Mouse (Mus musculus) neural tube, embryonic 11.5 days (tissue): ENCODE data around the gene Hhip. TPM values are rescaled to one million over a fixed set of nuclear protein-coding genes. Genes with fewer than 3 reads are reported as not detected.
A peak's percentile ranks its signal among the peaks of the same experiment; 100 is the strongest.

Experiments used
- ATAC-seq: fragments of 200-750 bp; cut with Nextera tagmentation; 2 replicates; pipeline ENCODE4 v1.8.0; 2017; ENCODE audit warnings: moderate number of reproducible peaks, mild to moderate bottlenecking, moderate TSS enrichment, moderate library complexity; ENCODE audit not compliant: insufficient read depth, low FRiP score, low TSS enrichment
- DNase-seq: peaks from one replicate; pipeline ENCODE4 v3.0.0-alpha.2; 2015; ENCODE audit warnings: low spot score
- H3K27ac ChIP-seq: fragments of 300-500 bp; sonication (generic); 2 replicates; pipeline ENCODE4 v1.5.1; 2014; ENCODE audit warnings: low read depth, mild to moderate bottlenecking, low read length
- H3K27me3 ChIP-seq: fragments of 300-500 bp; sonication (generic); 2 replicates; pipeline ENCODE4 v1.6.1; 2014; ENCODE audit warnings: mild to moderate bottlenecking, low read length, mixed read lengths; ENCODE audit not compliant: control insufficient read depth, insufficient read depth
- H3K36me3 ChIP-seq: fragments of 300-500 bp; sonication (generic); 2 replicates; pipeline ENCODE4 v1.6.1; 2014; ENCODE audit warnings: mild to moderate bottlenecking, low read length, moderate library complexity, mixed read lengths; ENCODE audit not compliant: control insufficient read depth, insufficient read depth
- H3K4me1 ChIP-seq: fragments of 300-500 bp; sonication (generic); 2 replicates; pipeline ENCODE4 v1.6.1; 2014; ENCODE audit warnings: low read length, mixed read lengths; ENCODE audit not compliant: control insufficient read depth, insufficient read depth
- H3K4me2 ChIP-seq: fragments of 300-500 bp; sonication (generic); 2 replicates; pipeline ENCODE4 v1.6.1; 2014; ENCODE audit warnings: low read depth, mild to moderate bottlenecking, moderate library complexity
- H3K4me3 ChIP-seq: fragments of 300-500 bp; sonication (generic); 2 replicates; pipeline ENCODE4 v1.5.1; 2014; ENCODE audit warnings: low read depth, low read length
- H3K9ac ChIP-seq: fragments of 300-500 bp; sonication (generic); 2 replicates; pipeline ENCODE4 v1.6.1; 2014; ENCODE audit warnings: mild to moderate bottlenecking, low read length
- H3K9me3 ChIP-seq: fragments of 300-500 bp; sonication (generic); 2 replicates; pipeline ENCODE4 v1.6.1; 2016; ENCODE audit warnings: low read length; ENCODE audit not compliant: control insufficient read depth
- WGBS: fragments of 180-500 bp; shearing (Covaris S2); extraction: QIAGEN DNeasy Blood & Tissue Kit; methylation state at CpG from one replicate; pipeline ENCODE4 v1.1.7; 2014; 5-methylcytosine and 5-hydroxymethylcytosine counted together
- polyA plus RNA-seq: library from polyadenylated mRNA; unstranded; fragments of >200 nt; fragmentation: Nextera tagmentation; extraction: Ambion mirVana; gene quantifications from 2 replicates; pipeline ENCODE4 v1.2.1, GENCODE M21; 2014

Gene Hhip
- polyA plus RNA-seq, 1 experiment from 2014 or later: 3.5 TPM

- ATAC-seq: no peak
- Histone ChIP-seq H3K27me3 (no peaks in the 10 kb centered on the region), H3K9me3 (no peaks in the 10 kb centered on the region), H3K4me3 (no peak overlapping the region), H3K4me2 (no peak overlapping the region), H3K9ac (no peak overlapping the region), H3K27ac (no peak overlapping the region), H3K36me3 (no peaks in the 10 kb centered on the region), H3K4me1 (no peaks in the 10 kb centered on the region)
- 75% methylated on average over 6 of the region's 6 CpGs for WGBS
- DNase-seq: no peak
Measured at GRCm38 (mm10) chr8:79966159-79966558, 91.6 kb downstream of the Hhip start.

GRCm38 (mm10) chr8:79952857-79953256 is 104.9 kb downstream of the Hhip start:
- H3K27ac ChIP-seq: no peak overlapping the region
- WGBS: 38% methylated on average over 3 of the region's 3 CpGs
- H3K27me3 ChIP-seq: no peaks in the 10 kb centered on the region
- H3K36me3 ChIP-seq: no peaks in the 10 kb centered on the region
- H3K9me3 ChIP-seq: no peaks in the 10 kb centered on the region
- ATAC-seq (no peak), DNase-seq (no peak)
- no peak overlapping the region for H3K4me3 ChIP-seq
- no peaks in the 10 kb centered on the region for H3K4me1 ChIP-seq
- no peak overlapping the region for H3K4me2 ChIP-seq
- H3K9ac ChIP-seq: no peak overlapping the region

GRCm38 (mm10) chr8:79950376-79950775 is 107.4 kb downstream of the Hhip start:
- H3K36me3 ChIP-seq: no peaks in the 10 kb centered on the region
- H3K4me2 ChIP-seq: no peak overlapping the region
- no peaks in the 10 kb centered on the region for H3K9me3 ChIP-seq
- no peak overlapping the region for H3K4me3 ChIP-seq
- H3K4me1 ChIP-seq: no peaks in the 10 kb centered on the region
- no peak overlapping the region for H3K9ac ChIP-seq
- 89% methylated on average over 3 of the region's 3 CpGs for WGBS
- H3K27ac ChIP-seq: no peak overlapping the region
- no peak for ATAC-seq
- H3K27me3 ChIP-seq: no peaks in the 10 kb centered on the region
- DNase-seq: no peak

GRCm38 (mm10) chr8:79945501-79946076 is 112.2 kb downstream of the Hhip start:
- ATAC-seq (no peak), DNase-seq (no peak)
- Histone ChIP-seq H3K36me3 (no peaks in the 10 kb centered on the region), H3K9me3 (no peaks in the 10 kb centered on the region), H3K27me3 (no peaks in the 10 kb centered on the region), H3K27ac (no peak overlapping the region), H3K4me1 (no peaks in the 10 kb centered on the region), H3K4me3 (no peak overlapping the region), H3K4me2 (no peak overlapping the region), H3K9ac (no peak overlapping the region)
- 87% methylated on average over 9 of the region's 9 CpGs for WGBS

- ATAC-seq: no peak
- WGBS: 94% methylated on average over 5 of the region's 5 CpGs
- Histone ChIP-seq H3K9ac (no peak overlapping the region), H3K27me3 (no peaks in the 10 kb centered on the region), H3K9me3 (no peaks in the 10 kb centered on the region), H3K4me1 (no peaks in the 10 kb centered on the region), H3K4me3 (no peak overlapping the region), H3K4me2 (no peak overlapping the region), H3K36me3 (no peaks in the 10 kb centered on the region), H3K27ac (no peak overlapping the region)
- no peak for DNase-seq
Measured at GRCm38 (mm10) chr8:79941070-79941469, 116.7 kb downstream of the Hhip start.

GRCm38 (mm10) chr8:79936856-79937445 is 120.9 kb downstream of the Hhip start:
- Histone ChIP-seq H3K4me2 (no peak overlapping the region), H3K4me1 (no peaks in the 10 kb centered on the region; the same call in 1 of the 2 replicates), H3K36me3 (no peaks in the 10 kb centered on the region), H3K9ac (no peak overlapping the region), H3K4me3 (no peak overlapping the region), H3K27me3 (no peaks in the 10 kb centered on the region), H3K27ac (no peak overlapping the region), H3K9me3 (no peaks in the 10 kb centered on the region)
- WGBS: 68% methylated on average over 9 of the region's 9 CpGs
- no peak for ATAC-seq
- no peak for DNase-seq

GRCm38 (mm10) chr8:79935793-79936192 is 122.0 kb downstream of the Hhip start:
- H3K9me3 ChIP-seq: no peaks in the 10 kb centered on the region

GRCm38 (mm10) chr8:79929202-79929601 is 128.6 kb downstream of the Hhip start:
- Histone ChIP-seq H3K27ac (no peak overlapping the region), H3K4me3 (no peak overlapping the region), H3K36me3 (no peaks in the 10 kb centered on the region), H3K4me1 (0 out of 2 replicates have a peak, but pooled peaks cover 2% of the 10 kb centered on the region), H3K27me3 (no peaks in the 10 kb centered on the region), H3K9ac (no peak overlapping the region), H3K9me3 (no peaks in the 10 kb centered on the region), H3K4me2 (no peak overlapping the region)
- WGBS: 21% methylated on average over 4 of the region's 4 CpGs
- DNase-seq: peak; percentile 13
- ATAC-seq: no peak

More at GRCm38 (mm10) chr8:79935793-79936192, 122.0 kb downstream of the Hhip start:
- no peaks in the 10 kb centered on the region; the same call in 1 of the 2 replicates for H3K4me1 ChIP-seq
- H3K27me3 ChIP-seq: no peaks in the 10 kb centered on the region
- DNase-seq (no peak), ATAC-seq (no peak)
- no peak overlapping the region for H3K9ac ChIP-seq
- H3K4me2 ChIP-seq: no peak overlapping the region
- 36% methylated on average over 7 of the region's 7 CpGs for WGBS
- H3K27ac ChIP-seq: no peak overlapping the region
- no peaks in the 10 kb centered on the region for H3K36me3 ChIP-seq
- H3K4me3 ChIP-seq: no peak overlapping the region

GRCm38 (mm10) chr8:79917211-79917610 is 140.6 kb downstream of the Hhip start:
- Histone ChIP-seq H3K27me3 (no peaks in the 10 kb centered on the region), H3K27ac (no peak overlapping the region), H3K4me3 (no peak overlapping the region), H3K4me2 (no peak overlapping the region), H3K9me3 (no peaks in the 10 kb centered on the region), H3K36me3 (no peaks in the 10 kb centered on the region), H3K4me1 (no peaks in the 10 kb centered on the region), H3K9ac (no peak overlapping the region)
- no peak for ATAC-seq
- WGBS: 61% methylated on average over 7 of the region's 7 CpGs
- DNase-seq: no peak
